Mouse (Mus musculus) kidney, embryonic 14.5 days (tissue): Measurements from ENCODE around the gene Gm5155. TPM values are rescaled to one million over a fixed set of nuclear protein-coding genes. Genes with fewer than 3 reads are reported as not detected.
"Not testable (repeated sequence)": the region's sequence is repeated elsewhere in the genome, so short reads cannot be mapped to it uniquely, and the experiment has no call there.

ENCODE experiments used
- ATAC-seq: fragments of 200-750 bp; cut with Nextera tagmentation; 2 replicates; pipeline ENCODE4 v1.8.0; 2017; ENCODE audit warnings: moderate number of reproducible peaks, mild to moderate bottlenecking, moderate TSS enrichment, moderate library complexity; ENCODE audit not compliant: low FRiP score, low TSS enrichment
- H3K27ac ChIP-seq: fragments of 300-500 bp; sonication (generic); 2 replicates; pipeline ENCODE4 v1.5.1; 2014; ENCODE audit warnings: low read depth, mild to moderate bottlenecking, low read length, moderate library complexity, mixed read lengths
- H3K27me3 ChIP-seq: fragments of 300-500 bp; sonication (generic); 2 replicates; pipeline ENCODE4 v1.6.1; 2014; ENCODE audit warnings: mild to moderate bottlenecking, low read length; ENCODE audit not compliant: control insufficient read depth, insufficient read depth
- H3K36me3 ChIP-seq: fragments of 300-500 bp; sonication (generic); 2 replicates; pipeline ENCODE4 v1.6.1; 2014; ENCODE audit warnings: low read length, mixed read lengths; ENCODE audit not compliant: control insufficient read depth, insufficient read depth
- H3K4me1 ChIP-seq: fragments of 300-500 bp; sonication (generic); 2 replicates; pipeline ENCODE4 v1.6.1; 2014; ENCODE audit warnings: low read length, mixed read lengths; ENCODE audit not compliant: control insufficient read depth, insufficient read depth
- H3K4me2 ChIP-seq: fragments of 300-500 bp; sonication (generic); replicated peaks from 2 replicates; pipeline ENCODE4 v1.6.1; 2014; ENCODE audit warnings: low read depth, mild to moderate bottlenecking, low read length
- H3K4me3 ChIP-seq: fragments of 300-500 bp; sonication (generic); 2 replicates; pipeline ENCODE4 v1.5.1; 2014; ENCODE audit warnings: mild to moderate bottlenecking, low read length
- H3K9ac ChIP-seq: fragments of 300-500 bp; sonication (generic); 2 replicates; pipeline ENCODE4 v1.6.1; 2014; ENCODE audit warnings: low read depth, mild to moderate bottlenecking, low read length, moderate library complexity
- H3K9me3 ChIP-seq: fragments of 300-500 bp; sonication (generic); 2 replicates; pipeline ENCODE4 v1.6.1; 2016; ENCODE audit warnings: low read length; ENCODE audit not compliant: control insufficient read depth
- WGBS: fragments of 180-500 bp; shearing (Covaris S2); extraction: QIAGEN DNeasy Blood & Tissue Kit; methylation state at CpG from one replicate; pipeline ENCODE4 v1.1.7; 2014; 5-methylcytosine and 5-hydroxymethylcytosine counted together
- polyA plus RNA-seq: library from polyadenylated mRNA; unstranded; fragments of >200 nt; fragmentation: Nextera tagmentation; extraction: Ambion mirVana; gene quantifications from 2 replicates; pipeline ENCODE4 v1.2.1, GENCODE M21; 2014

Gene Gm5155
- polyA plus RNA-seq, result not detected in 2 replicates

- Histone ChIP-seq H3K9ac (no peak within 1 kb of the TSS), H3K4me3 (no peak within 1 kb of the TSS), H3K27me3 (no peaks in the 10 kb centered on the region), H3K27ac (no peak within 1 kb of the TSS), H3K36me3 (no peaks in the 10 kb centered on the region), H3K4me1 (no peaks in the 10 kb centered on the region), H3K9me3 (peaks cover 12% of the 10 kb centered on the region; the same call in 1 of the 2 replicates), H3K4me2 (no peak within 1 kb of the TSS)
- ATAC-seq, result no peak
- WGBS, result 83% methylated on average over 1 of the region's 1 CpGs
These were observed at the start of gene Gm5155 for GRCm38 (mm10) chr7:17871467-17871866. Gene Gm5155 (plus strand): TSS chr7:17871767.

GRCm38 (mm10) chr7:17870776-17871175, 791 bp upstream of the Gm5155 start:
- H3K27me3 ChIP-seq, result no peaks in the 10 kb centered on the region
- no peak overlapping the region for H3K4me2 ChIP-seq
- no peaks in the 10 kb centered on the region for H3K36me3 ChIP-seq
- H3K27ac ChIP-seq, result no peak overlapping the region
- ATAC-seq, result no peak
- 97% methylated on average over 1 of the region's 1 CpGs for WGBS
- peaks cover 10% of the 10 kb centered on the region; the same call in 1 of the 2 replicates for H3K9me3 ChIP-seq
- H3K9ac ChIP-seq, result no peak overlapping the region
- H3K4me1 ChIP-seq, result no peaks in the 10 kb centered on the region
- no peak overlapping the region for H3K4me3 ChIP-seq

- not testable (repeated sequence) for ATAC-seq, H3K4me1 ChIP-seq
- 83% methylated on average over 1 of the region's 1 CpGs for WGBS
These were observed 23.8 kb downstream of the Gm5155 start for GRCm38 (mm10) chr7:17895341-17895740.

GRCm38 (mm10) chr7:17903146-17903915, 31.8 kb downstream of the Gm5155 start:
- 80% methylated on average over 6 of the region's 6 CpGs for WGBS
- ATAC-seq, result no peak
- Histone ChIP-seq H3K9me3 (peaks cover 11% of the 10 kb centered on the region), H3K4me3 (no peak overlapping the region), H3K9ac (no peak overlapping the region), H3K4me2 (no peak overlapping the region), H3K27ac (no peak overlapping the region), H3K4me1 (no peaks in the 10 kb centered on the region), H3K27me3 (no peaks in the 10 kb centered on the region), H3K36me3 (no peaks in the 10 kb centered on the region)

More at GRCm38 (mm10) chr7:17895341-17895740, 23.8 kb downstream of the Gm5155 start:
- H3K27ac ChIP-seq, H3K4me2 ChIP-seq, H3K4me3 ChIP-seq, H3K27me3 ChIP-seq, H3K36me3 ChIP-seq, H3K9ac ChIP-seq: not testable (repeated sequence)
- peaks cover 11% of the 10 kb centered on the region for H3K9me3 ChIP-seq

Other genes starting within 250 kb of the Gm5155 start
- not detected in 2 replicates for gene Ceacam5, start 158.5 kb upstream of the Gm5155 start, polyA plus RNA-seq
- not detected in 2 replicates for gene Ceacam14, start 59.1 kb upstream of the Gm5155 start, polyA plus RNA-seq
- gene Ceacam11, start 100.4 kb downstream of the Gm5155 start, polyA plus RNA-seq, result not detected in 2 replicates
- gene Ceacam13, start 138.1 kb downstream of the Gm5155 start, polyA plus RNA-seq, result not detected in 2 replicates
- gene Ceacam12, start 194.2 kb downstream of the Gm5155 start, polyA plus RNA-seq, result not detected in 2 replicates